In the genomic region with DNA sequence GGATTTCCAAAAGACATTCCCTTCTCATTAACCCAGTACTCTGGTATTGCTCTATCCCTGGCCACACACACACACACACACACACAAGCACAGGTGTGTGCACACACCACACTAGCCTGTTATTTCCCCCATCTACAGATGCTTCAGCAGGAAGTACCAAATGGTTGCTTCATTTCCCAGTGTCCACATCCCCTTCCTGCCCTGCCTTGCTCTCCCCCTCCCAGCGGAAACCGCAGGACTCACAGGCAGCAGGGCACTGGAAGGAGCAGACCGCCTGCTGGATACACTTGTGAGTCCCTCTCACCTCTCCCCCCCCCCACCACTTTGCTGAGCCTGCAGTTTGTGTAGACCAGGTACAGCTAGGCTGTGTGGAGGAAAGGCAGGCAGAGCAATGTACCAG, we compare ENCODE assay signal across 8 mouse cellular contexts. TPM values are rescaled to one million over a fixed set of nuclear protein-coding genes. Genes with fewer than 3 reads are reported as not detected.
A peak's percentile ranks its signal among the peaks of the same experiment; 100 is the strongest.
DNase-seq lines count a peak whose midpoint lies in the region; ATAC-seq and TF ChIP-seq lines count a peak whose summit lies in the region.

No protein-coding gene starts in this region.

- no peaks in the 10 kb centered on the region for H3K9me3 ChIP-seq in midbrain, embryonic 16.5 days (replicated peaks; ENCODE audit: control insufficient read depth, low read length, poor library complexity, severe bottlenecking)
- H3K9me3 ChIP-seq in midbrain, embryonic 13.5 days, result no peaks in the 10 kb centered on the region
- no peaks in the 10 kb centered on the region for H3K9me3 ChIP-seq in heart, embryonic 16.5 days (replicated peaks; ENCODE audit: control insufficient read depth, low read length)
- H3K9me3 ChIP-seq in limb, embryonic 11.5 days (ENCODE audit: control insufficient read depth, low read length), result no peaks in the 10 kb centered on the region
- no peaks in the 10 kb centered on the region for H3K9me3 ChIP-seq in neural tube, embryonic 13.5 days

- WGBS in midbrain, embryonic 16.5 days, result 37% methylated on average over 3 of the region's 3 CpGs
- 38% methylated on average over 3 of the region's 3 CpGs for WGBS in midbrain, embryonic 13.5 days
- 15% methylated on average over 3 of the region's 3 CpGs for WGBS in heart, embryonic 16.5 days
- WGBS in limb, embryonic 11.5 days, result 8% methylated on average over 3 of the region's 3 CpGs
- WGBS in neural tube, embryonic 13.5 days, result 23% methylated on average over 3 of the region's 3 CpGs

- ATAC-seq in midbrain, embryonic 16.5 days, result peak; percentile 40; the same call in 1 of the 2 replicates
- no peak for ATAC-seq in midbrain, embryonic 13.5 days
- peak; percentile 25 for ATAC-seq in heart, embryonic 16.5 days (replicated peaks; ENCODE audit: extremely low read depth, insufficient read depth, low FRiP score)
- peak; percentile 68; the same call in 1 of the 2 replicates for ATAC-seq in limb, embryonic 11.5 days (ENCODE audit: insufficient number of reproducible peaks, low FRiP score, low TSS enrichment, low read depth)
- ATAC-seq in neural tube, embryonic 13.5 days (ENCODE audit: low read depth), result peak; percentile 60; the same call in 1 of the 2 replicates

- H3K27me3 ChIP-seq in midbrain, embryonic 16.5 days (ENCODE audit: control insufficient read depth, insufficient read depth, low read depth, low read length), result no peaks in the 10 kb centered on the region
- no peaks in the 10 kb centered on the region for H3K27me3 ChIP-seq in midbrain, embryonic 13.5 days
- no peaks in the 10 kb centered on the region for H3K27me3 ChIP-seq in heart, embryonic 16.5 days (ENCODE audit: control insufficient read depth, insufficient read depth, low read length)
- no peaks in the 10 kb centered on the region for H3K27me3 ChIP-seq in limb, embryonic 11.5 days (ENCODE audit: control insufficient read depth, insufficient read depth, low read length)
- no peaks in the 10 kb centered on the region for H3K27me3 ChIP-seq in neural tube, embryonic 13.5 days

- H3K9ac ChIP-seq in midbrain, embryonic 16.5 days (ENCODE audit: low read depth, low read length), result no peak overlapping the region
- H3K9ac ChIP-seq in midbrain, embryonic 13.5 days (replicated peaks), result no peak overlapping the region
- peak overlapping the region; percentile 53; the same call in 1 of the 2 replicates for H3K9ac ChIP-seq in heart, embryonic 16.5 days (ENCODE audit: low read length)
- H3K9ac ChIP-seq in limb, embryonic 11.5 days (ENCODE audit: low read length), result no peak overlapping the region
- no peak overlapping the region for H3K9ac ChIP-seq in neural tube, embryonic 13.5 days

- TF ChIP-seq CTCF in left cerebral cortex, adult 2 months (IDR thresholded peaks at IDR 0.05), result no peak; the same call in 1 of the 2 replicates

- H3K27ac ChIP-seq in midbrain, embryonic 16.5 days (ENCODE audit: low read length), result no peak overlapping the region
- H3K27ac ChIP-seq in midbrain, embryonic 13.5 days, result no peak overlapping the region
- H3K27ac ChIP-seq in heart, embryonic 16.5 days (ENCODE audit: low read length), result peak overlapping the region; percentile 87
- H3K27ac ChIP-seq in limb, embryonic 11.5 days (replicated peaks; ENCODE audit: low read depth, low read length), result no peak overlapping the region
- no peak overlapping the region for H3K27ac ChIP-seq in neural tube, embryonic 13.5 days (replicated peaks)
- H3K27ac ChIP-seq in left cerebral cortex, adult 2 months, result no peak overlapping the region

- intact Hi-C loops in left cerebral cortex, adult 2 months (cut with DNase I), result no loop called here

- H3K4me2 ChIP-seq in midbrain, embryonic 16.5 days (ENCODE audit: low read length), result no peak overlapping the region
- H3K4me2 ChIP-seq in midbrain, embryonic 13.5 days (replicated peaks), result no peak overlapping the region
- peak overlapping the region; percentile 52 for H3K4me2 ChIP-seq in heart, embryonic 16.5 days (ENCODE audit: low read depth, low read length)
- no peak overlapping the region for H3K4me2 ChIP-seq in limb, embryonic 11.5 days (ENCODE audit: low read depth, severe bottlenecking)
- no peak overlapping the region for H3K4me2 ChIP-seq in neural tube, embryonic 13.5 days

- no peak overlapping the region for H3K4me3 ChIP-seq in midbrain, embryonic 16.5 days (ENCODE audit: low read depth, low read length)
- no peak overlapping the region for H3K4me3 ChIP-seq in midbrain, embryonic 13.5 days (replicated peaks)
- no peak overlapping the region for H3K4me3 ChIP-seq in heart, embryonic 16.5 days (ENCODE audit: low read length)
- H3K4me3 ChIP-seq in limb, embryonic 11.5 days (ENCODE audit: low read depth, low read length), result no peak overlapping the region
- no peak overlapping the region for H3K4me3 ChIP-seq in neural tube, embryonic 13.5 days
- H3K4me3 ChIP-seq in left cerebral cortex, adult 2 months, result no peak overlapping the region

- no peaks in the 10 kb centered on the region for H3K36me3 ChIP-seq in midbrain, embryonic 16.5 days (ENCODE audit: control insufficient read depth, insufficient read depth, low read length)
- H3K36me3 ChIP-seq in midbrain, embryonic 13.5 days, result no peaks in the 10 kb centered on the region
- H3K36me3 ChIP-seq in heart, embryonic 16.5 days (ENCODE audit: control insufficient read depth, insufficient read depth), result peaks cover 2% of the 10 kb centered on the region; the same call in 1 of the 2 replicates
- no peaks in the 10 kb centered on the region for H3K36me3 ChIP-seq in limb, embryonic 11.5 days (ENCODE audit: control insufficient read depth, insufficient read depth, low read length)
- H3K36me3 ChIP-seq in neural tube, embryonic 13.5 days, result no peaks in the 10 kb centered on the region

- peaks cover 4% of the 10 kb centered on the region; the same call in 1 of the 2 replicates for H3K4me1 ChIP-seq in midbrain, embryonic 16.5 days (ENCODE audit: control insufficient read depth, insufficient read depth, low read length)
- peaks cover 3% of the 10 kb centered on the region; the same call in 1 of the 2 replicates for H3K4me1 ChIP-seq in midbrain, embryonic 13.5 days (replicated peaks)
- H3K4me1 ChIP-seq in heart, embryonic 16.5 days (ENCODE audit: control insufficient read depth, insufficient read depth, low read length), result peaks cover 95% of the 10 kb centered on the region
- peaks cover 14% of the 10 kb centered on the region for H3K4me1 ChIP-seq in limb, embryonic 11.5 days (ENCODE audit: control insufficient read depth, insufficient read depth, low read length)
- peaks cover 24% of the 10 kb centered on the region for H3K4me1 ChIP-seq in neural tube, embryonic 13.5 days (replicated peaks)

- no peak for DNase-seq in limb, embryonic 11.5 days (ENCODE audit: low spot score)
- DNase-seq in left cerebral cortex, adult 2 months (ENCODE audit: extremely low spot score in 1 of 2, low spot score in 2 of 2), result no peak
- DNase-seq in layer of hippocampus, postnatal 10 days (ENCODE audit: low spot score in 2 of 2), result no peak
- DNase-seq in frontal cortex, postnatal 14 days (ENCODE audit: low spot score in 2 of 2), result no peak

RNA-seq across cellular contexts. Expression of a gene that starts 18.0 kb away (rescaled TPM):
- 7.8 and 7.9 TPM in 2 replicates for polyA plus RNA-seq in midbrain, embryonic 16.5 days (2015; fragmentation: Nextera tagmentation; extraction: Ambion mirVana)
- polyA plus RNA-seq in midbrain, embryonic 13.5 days (2015; fragmentation: Nextera tagmentation; extraction: Ambion mirVana), result 8.0 and 8.3 TPM in 2 replicates
- 99.3 and 111 TPM in 2 replicates for polyA plus RNA-seq in heart, embryonic 16.5 days (2015; fragmentation: Nextera tagmentation; extraction: Ambion mirVana)
- 6.1 and 8.9 TPM in 2 replicates for polyA plus RNA-seq in limb, embryonic 11.5 days (2014; fragmentation: Nextera tagmentation; extraction: Ambion mirVana)
- polyA plus RNA-seq in neural tube, embryonic 13.5 days (2015; fragmentation: Nextera tagmentation; extraction: Ambion mirVana), result 12.4 and 13.5 TPM in 2 replicates
- 1 to 10 TPM; 4.9 to 5.8 TPM for total RNA-seq in left cerebral cortex, adult 2 months (2021)
- 1 to 10 TPM; 6.8 to 6.9 TPM for total RNA-seq in layer of hippocampus, postnatal 10 days (2021)

RNA-seq across cellular contexts. Expression of a gene that starts 57.2 kb away (rescaled TPM):
- polyA plus RNA-seq in midbrain, embryonic 16.5 days (2015; fragmentation: Nextera tagmentation; extraction: Ambion mirVana), result 150 and 155 TPM in 2 replicates
- polyA plus RNA-seq in midbrain, embryonic 13.5 days (2015; fragmentation: Nextera tagmentation; extraction: Ambion mirVana), result 135 and 147 TPM in 2 replicates
- polyA plus RNA-seq in heart, embryonic 16.5 days (2015; fragmentation: Nextera tagmentation; extraction: Ambion mirVana), result 95.3 and 104 TPM in 2 replicates
- 161 and 167 TPM in 2 replicates for polyA plus RNA-seq in limb, embryonic 11.5 days (2014; fragmentation: Nextera tagmentation; extraction: Ambion mirVana)
- 157 and 159 TPM in 2 replicates for polyA plus RNA-seq in neural tube, embryonic 13.5 days (2015; fragmentation: Nextera tagmentation; extraction: Ambion mirVana)
- total RNA-seq in left cerebral cortex, adult 2 months (2021), result 10 to 100 TPM; 24.0 to 24.8 TPM
- total RNA-seq in layer of hippocampus, postnatal 10 days (2021), result 10 to 100 TPM; 78.4 to 83.3 TPM
